Mouse (Mus musculus): ENCODE measurements around the gene Garem2. TPM values are rescaled to one million over a fixed set of nuclear protein-coding genes. Genes with fewer than 3 reads are reported as not detected.

Gene Garem2
- polyA plus RNA-seq (2021; fragmentation: Nextera tagmentation), result 0.99 and 5.0 TPM in 2 replicates
- long read RNA-seq, experiment 1, transcript Garem2-201 (6 exons, 3,865 nt), result major isoform, 11 of 25 reads
- long read RNA-seq, experiment 1, partial matches to known transcripts, result 9 of 25 reads
- long read RNA-seq, experiment 1, other reads (novel, unspliced or antisense), result 5 of 25 reads
- long read RNA-seq, experiment 2, partial matches to known transcripts, result 4 of 4 reads
- long read RNA-seq, experiment 2, other reads (novel, unspliced or antisense), result 0 of 4 reads

DNA sequence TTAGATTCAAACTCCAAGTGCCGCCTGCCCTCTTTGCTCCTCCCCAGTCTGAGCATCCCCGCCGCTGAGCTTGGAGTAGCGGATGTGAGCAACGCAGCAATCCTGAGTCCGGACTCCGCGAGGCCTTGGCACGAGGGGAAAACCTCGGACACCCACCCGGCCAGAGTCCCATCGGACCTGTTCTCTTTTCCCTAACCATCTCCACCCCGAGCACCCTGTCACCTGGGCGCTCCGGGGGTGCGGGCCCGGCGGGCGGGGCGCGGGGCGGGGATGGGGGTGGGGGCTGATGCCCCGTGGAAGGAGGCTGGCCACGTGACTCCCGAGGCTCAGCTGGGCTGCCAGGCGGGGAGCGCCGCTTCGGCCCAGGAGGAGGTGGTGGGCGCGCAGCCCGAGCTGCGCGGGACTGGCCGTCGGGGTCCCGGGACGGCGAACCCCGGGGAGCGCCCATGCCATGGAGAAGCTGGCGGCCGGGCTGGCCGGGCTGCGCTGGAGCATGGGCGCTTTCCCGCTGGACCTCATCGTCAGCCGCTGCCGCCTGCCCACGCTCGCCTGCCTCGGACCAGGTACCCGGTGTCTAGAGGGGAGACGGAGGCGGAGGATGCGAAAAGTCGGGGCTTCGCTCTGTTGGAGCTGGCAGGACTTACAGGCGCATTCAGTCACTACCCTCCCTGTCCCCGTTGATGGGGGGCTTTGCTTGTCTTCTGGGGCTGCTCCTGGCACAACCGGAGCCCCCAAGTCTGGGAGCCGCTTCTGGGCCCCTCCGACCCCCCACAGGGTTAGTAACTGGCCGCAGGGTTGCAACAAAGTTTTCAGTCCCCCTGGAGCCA is at the start of gene Garem2:
Gene Garem2 (plus strand): TSS at position 321 of the 827 bp plus-strand sequence.

DNA sequence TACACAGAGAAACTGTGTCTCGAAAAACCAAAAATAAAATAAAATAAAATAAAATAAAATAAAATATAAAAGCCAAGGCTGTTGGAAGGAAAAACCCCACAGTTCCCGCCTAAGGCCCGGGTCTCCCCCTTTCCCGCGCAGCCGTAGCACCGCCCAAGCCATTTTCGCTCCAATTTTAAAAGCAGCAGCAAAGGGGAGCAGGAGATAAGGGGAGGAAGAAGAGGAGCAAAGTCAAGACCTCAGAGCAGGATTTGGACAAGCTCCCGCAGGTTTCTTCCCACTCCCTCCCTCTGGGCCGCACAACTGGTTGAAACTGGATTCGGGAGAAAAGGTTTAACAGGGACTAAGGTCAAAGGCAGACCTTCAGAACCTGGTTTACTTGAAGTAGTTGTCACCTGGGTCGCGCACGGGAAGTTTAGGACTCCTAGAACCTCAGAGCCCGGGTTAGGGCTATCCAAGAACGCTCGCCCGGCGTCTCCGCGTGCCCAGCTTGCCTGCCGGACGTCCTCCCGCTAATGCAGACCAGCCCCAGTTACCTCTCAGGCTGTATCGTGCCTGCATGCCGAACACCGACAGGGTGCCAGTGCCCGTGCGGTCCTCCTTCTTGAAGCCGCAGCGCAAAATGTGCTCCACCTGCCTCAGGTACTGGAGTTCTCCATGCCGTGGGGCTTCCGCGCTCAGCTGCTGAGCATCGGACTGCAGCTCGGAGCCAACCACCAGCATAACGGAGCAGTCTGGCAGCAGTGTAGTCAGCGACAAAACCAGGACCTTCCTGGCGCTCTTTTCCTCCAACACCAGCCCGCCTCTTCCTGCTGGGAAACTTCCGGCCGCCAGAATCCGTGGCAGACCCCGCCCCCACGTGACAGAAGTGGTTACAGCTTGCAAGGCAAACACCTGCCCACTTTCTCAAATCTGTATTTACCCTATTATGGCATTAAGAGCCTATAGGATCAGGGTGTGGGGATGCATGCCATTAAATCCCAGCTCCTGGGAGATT is 31.8 kb upstream of the Garem2 start, which contains the start of gene Tyms:
Gene Tyms (minus strand): TSS at position 793 of the 997 bp plus-strand sequence.

DNA sequence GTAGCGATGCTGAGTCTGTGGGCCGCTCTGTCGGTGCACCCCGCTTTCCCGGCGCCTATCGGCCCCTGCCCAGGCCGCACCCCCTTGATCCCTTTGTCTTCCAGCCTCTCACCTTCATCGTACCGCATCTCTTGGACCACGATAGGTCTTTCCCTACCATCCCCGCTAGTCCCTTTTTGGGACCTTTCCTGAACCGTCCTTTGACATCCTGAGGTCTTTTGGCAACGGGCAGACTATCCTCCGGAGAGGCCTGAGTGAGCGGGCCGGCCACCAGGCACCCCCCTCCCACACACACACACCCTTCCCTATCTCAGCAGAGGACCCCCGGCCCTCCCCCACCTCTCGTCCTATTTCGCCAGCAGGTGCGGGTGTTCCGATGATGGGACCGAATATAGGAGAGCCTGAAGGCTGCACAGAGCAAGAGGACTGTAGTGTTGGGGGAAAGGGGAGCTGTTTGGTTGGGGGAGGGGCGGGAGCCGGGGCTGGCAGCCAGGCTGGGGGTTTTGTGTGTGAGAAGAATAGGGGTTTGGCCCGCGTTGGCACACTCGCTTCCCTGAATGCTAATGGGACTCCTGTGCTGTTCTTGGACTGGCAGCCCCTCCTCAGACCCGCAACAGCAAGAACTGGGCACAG is 823 bp downstream of the Garem2 start, which contains the start of gene 3110082J24Rik:
Gene 3110082J24Rik (minus strand): TSS at position 419 of the 633 bp plus-strand sequence.

DNA sequence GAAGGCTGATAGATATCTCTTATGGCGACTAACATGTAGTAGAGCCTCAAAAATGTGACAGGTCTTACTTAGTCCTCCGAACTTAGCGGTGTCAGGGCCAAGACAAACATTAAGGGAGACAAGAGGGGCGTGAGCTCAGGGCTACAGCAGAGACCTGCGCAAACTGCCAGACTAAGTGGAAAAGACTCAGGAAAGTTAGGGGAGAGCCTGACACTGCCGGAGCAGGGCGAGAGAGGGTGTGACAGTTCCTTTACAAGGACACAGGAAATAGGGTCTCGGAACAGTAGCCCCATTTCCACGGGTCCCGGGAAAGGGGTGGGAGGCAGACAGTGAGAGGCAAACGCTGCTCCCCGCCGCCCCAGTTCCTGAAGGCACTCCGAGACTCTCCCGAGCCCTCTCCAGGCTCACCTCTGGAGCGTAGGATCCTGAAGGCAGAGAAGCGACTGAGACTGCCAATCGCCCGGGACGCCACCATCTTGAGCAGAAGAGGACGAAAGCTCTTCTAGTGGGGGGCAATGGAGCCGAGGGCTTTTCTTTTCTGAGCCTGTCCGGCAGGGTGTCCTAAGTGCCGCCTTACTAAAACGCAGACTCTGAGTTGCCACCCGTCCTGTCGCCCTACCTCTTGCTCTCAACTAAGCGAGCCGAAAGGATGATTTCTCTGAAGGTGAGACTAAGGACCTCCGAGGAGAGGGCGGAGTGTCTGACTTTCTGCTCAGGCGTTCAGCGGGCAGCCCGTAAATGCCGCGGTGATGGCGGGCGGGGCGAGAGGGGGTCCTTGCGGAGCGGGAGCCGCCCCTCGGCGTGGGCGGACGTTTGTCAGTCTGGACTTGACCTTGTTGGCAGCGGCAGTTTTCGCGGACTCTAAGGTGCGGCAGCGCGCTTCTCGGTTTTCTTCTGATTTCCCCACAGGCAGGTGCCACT is 49.8 kb downstream of the Garem2 start, which contains the start of the genes Hadha and Hadhb:
Gene Hadha (minus strand): TSS at position 689 of the 921 bp plus-strand sequence.
Gene Hadhb (plus strand): TSS at position 775 of the 921 bp plus-strand sequence.

Other genes with a start within 250 kb of the Garem2 start
- gene Il6, start 92.0 kb upstream of the Garem2 start, polyA plus RNA-seq (2021; fragmentation: Nextera tagmentation), result 0.11 TPM in 1 of 2 replicates, not detected in the other
- gene Tyms, start 31.5 kb upstream of the Garem2 start, polyA plus RNA-seq (2021; fragmentation: Nextera tagmentation), result 3.7 and 4.1 TPM in 2 replicates
- gene 3110082J24Rik, start 925 bp downstream of the Garem2 start, polyA plus RNA-seq (2021; fragmentation: Nextera tagmentation), result 0.93 and 6.4 TPM in 2 replicates
- 36.1 and 43.7 TPM in 2 replicates for gene Hadha, start 50.0 kb downstream of the Garem2 start, polyA plus RNA-seq (2021; fragmentation: Nextera tagmentation)
- 112 and 115 TPM in 2 replicates for gene Hadhb, start 50.1 kb downstream of the Garem2 start, polyA plus RNA-seq (2021; fragmentation: Nextera tagmentation)
- not detected in 2 replicates for gene Adgrf3, start 100.6 kb downstream of the Garem2 start, polyA plus RNA-seq (2021; fragmentation: Nextera tagmentation)
- 14.2 and 14.3 TPM in 2 replicates for gene Selenoi, start 127.4 kb downstream of the Garem2 start, polyA plus RNA-seq (2021; fragmentation: Nextera tagmentation)
- 9.9 and 13.2 TPM in 2 replicates for gene Drc1, start 176.2 kb downstream of the Garem2 start, polyA plus RNA-seq (2021; fragmentation: Nextera tagmentation)